Mouse (Mus musculus): ENCODE measurements around the gene Sdc4.

Sdc4 gene

GRCm38 (mm10) chr2:164443460-164444000, at the start of gene Sdc4:
TSS of gene Sdc4 (minus strand) at chr2:164443887.
- in situ Hi-C loops (cut with MboI, MseI), result no loop called here

GRCm38 (mm10) chr2:164487812-164488211, 44.1 kb upstream of the Sdc4 start:
- in situ Hi-C loops (cut with MboI, MseI), result loop anchor here (10.0 kb wide), 1 partner anchor 917 kb away; the partner anchor contains the start of gene Ocstamp

GRCm38 (mm10) chr2:164487115-164487527, 43.4 kb upstream of the Sdc4 start:
- in situ Hi-C loops (cut with MboI, MseI), result loop anchor here (10.0 kb wide), 1 partner anchor 918 kb away; the partner anchor contains the start of gene Ocstamp

GRCm38 (mm10) chr2:164486258-164487114, 42.8 kb upstream of the Sdc4 start:
- in situ Hi-C loops (cut with MboI, MseI), result loop anchor here (10.0 kb wide), 1 partner anchor 918 kb away; the partner anchor contains the start of gene Ocstamp

GRCm38 (mm10) chr2:164485681-164486257, 42.1 kb upstream of the Sdc4 start, which contains the start of gene Dbndd2:
TSS of gene Dbndd2 (plus strand) at chr2:164486106.
- in situ Hi-C loops (cut with MboI, MseI), result loop anchor here (10.0 kb wide), 1 partner anchor 919 kb away; the partner anchor contains the start of gene Ocstamp

GRCm38 (mm10) chr2:164473624-164474023, 29.9 kb upstream of the Sdc4 start, which contains the start of gene Trp53tg5:
TSS of gene Trp53tg5 (minus strand) at chr2:164473724.
- in situ Hi-C loops (cut with MboI, MseI), result no loop called here

- in situ Hi-C loops (cut with MboI, MseI), result no loop called here
These were observed 26.6 kb upstream of the Sdc4 start for GRCm38 (mm10) chr2:164470254-164470653.

GRCm38 (mm10) chr2:164466787-164467186, 23.1 kb upstream of the Sdc4 start:
- in situ Hi-C loops (cut with MboI, MseI), result no loop called here

GRCm38 (mm10) chr2:164465161-164465560, 21.5 kb upstream of the Sdc4 start:
- in situ Hi-C loops (cut with MboI, MseI), result no loop called here

- in situ Hi-C loops (cut with MboI, MseI), result loop anchor here (5.0 kb wide), 1 partner anchor 71 kb away; no protein-coding TSS in a partner anchor
These were observed 17.3 kb upstream of the Sdc4 start, which contains the start of gene Gm20458 for GRCm38 (mm10) chr2:164460745-164461551. TSS of gene Gm20458 (plus strand) at chr2:164460967.

- in situ Hi-C loops (cut with MboI, MseI), result no loop called here
These were observed 14.8 kb upstream of the Sdc4 start for GRCm38 (mm10) chr2:164458535-164458934.

- in situ Hi-C loops (cut with MboI, MseI), result no loop called here
These were observed 14.3 kb upstream of the Sdc4 start for GRCm38 (mm10) chr2:164457942-164458341.

GRCm38 (mm10) chr2:164456864-164457300, 13.2 kb upstream of the Sdc4 start, which contains the start of gene Sys1:
TSS of gene Sys1 (plus strand) at chr2:164456964.
- in situ Hi-C loops (cut with MboI, MseI), result no loop called here

GRCm38 (mm10) chr2:164456413-164456812, 12.7 kb upstream of the Sdc4 start:
- in situ Hi-C loops (cut with MboI, MseI), result no loop called here

GRCm38 (mm10) chr2:164455421-164456190, 11.9 kb upstream of the Sdc4 start:
- in situ Hi-C loops (cut with MboI, MseI), result no loop called here

GRCm38 (mm10) chr2:164454846-164455245, 11.2 kb upstream of the Sdc4 start:
- in situ Hi-C loops (cut with MboI, MseI), result no loop called here

- in situ Hi-C loops (cut with MboI, MseI), result no loop called here
These were observed 10.3 kb upstream of the Sdc4 start for GRCm38 (mm10) chr2:164453887-164454500.

GRCm38 (mm10) chr2:164453047-164453757, 9.5 kb upstream of the Sdc4 start:
- in situ Hi-C loops (cut with MboI, MseI), result no loop called here

- in situ Hi-C loops (cut with MboI, MseI), result no loop called here
These were observed 8.5 kb upstream of the Sdc4 start for GRCm38 (mm10) chr2:164452000-164452676.

Measured in T-helper 1 cell (primary cell).